Mouse (Mus musculus) ES-Bruce4 (cell line): Measurements from ENCODE around the gene Atxn7l1. TPM values are rescaled to one million over a fixed set of nuclear protein-coding genes. Genes with fewer than 3 reads are reported as not detected.

ENCODE experiments used
- H3K27ac ChIP-seq: 2 replicates; pipeline ENCODE4 v1.5.1; 2012; ENCODE audit warnings: low read length, inconsistent platforms; ENCODE audit not compliant: insufficient read depth
- H3K27me3 ChIP-seq: 2 replicates; pipeline ENCODE4 v1.6.1; 2012; ENCODE audit warnings: mild to moderate bottlenecking, low read length, inconsistent platforms; ENCODE audit not compliant: control insufficient read depth, poor library complexity, insufficient read depth, severe bottlenecking
- H3K36me3 ChIP-seq: 2 replicates; pipeline ENCODE4 v1.6.1; 2012; ENCODE audit warnings: inconsistent platforms, mild to moderate bottlenecking, low read length, moderate library complexity; ENCODE audit not compliant: control insufficient read depth, poor library complexity, insufficient read depth, severe bottlenecking
- H3K4me1 ChIP-seq: one replicate; pipeline ENCODE4 v1.8.1; 2011; ENCODE audit warnings: low read length; ENCODE audit not compliant: control insufficient read depth, insufficient read depth
- H3K4me3 ChIP-seq: 2 replicates; pipeline ENCODE4 v1.5.1; 2011; ENCODE audit warnings: low read depth, mild to moderate bottlenecking, low read length
- H3K9ac ChIP-seq: 2 replicates; pipeline ENCODE4 v1.6.1; 2012; ENCODE audit warnings: low read depth, mild to moderate bottlenecking, inconsistent platforms; ENCODE audit not compliant: poor library complexity, severe bottlenecking
- H3K9me3 ChIP-seq: replicated peaks from 2 replicates; pipeline ENCODE4 v1.6.1; 2012; ENCODE audit warnings: mild to moderate bottlenecking, low read length, inconsistent platforms; ENCODE audit not compliant: control insufficient read depth, poor library complexity, insufficient read depth, severe bottlenecking
- CTCF ChIP-seq: IDR thresholded peaks from one replicate; pipeline ENCODE4 v1.8.1; 2011; ENCODE audit warnings: low read depth, low read length
- EP300 ChIP-seq: IDR thresholded peaks from 2 replicates; pipeline ENCODE4 v1.6.1; 2011; ENCODE audit warnings: low read depth, low read length; ENCODE audit not compliant: insufficient read depth
- POLR2A ChIP-seq: IDR thresholded peaks from one replicate; pipeline ENCODE4 v1.8.1; 2011; ENCODE audit warnings: low read length; ENCODE audit not compliant: insufficient read depth
- polyA plus RNA-seq: library from polyadenylated mRNA; stranded (reverse); fragments of >200 nt; gene quantifications from 2 replicates; pipeline ENCODE4 v1.2.4, GENCODE M21; 2011; ENCODE audit warnings: low read depth; ENCODE audit not compliant: missing spikeins, insufficient read depth, insufficient read length

The Atxn7l1 gene
- polyA plus RNA-seq, 1 experiment: 16.1 TPM

- TF ChIP-seq EP300 (no peak), CTCF (no peak), POLR2A (no peak)
- Histone ChIP-seq H3K36me3 (no peaks in the 10 kb centered on the region), H3K4me1 (no peaks in the 10 kb centered on the region), H3K9ac (no peak overlapping the region), H3K4me3 (no peak overlapping the region), H3K27ac (no peak overlapping the region), H3K9me3 (no peaks in the 10 kb centered on the region), H3K27me3 (no peaks in the 10 kb centered on the region)
Observed at GRCm38 (mm10) chr12:33284344-33284936, 136.9 kb downstream of the Atxn7l1 start.

GRCm38 (mm10) chr12:33285354-33285753 is 137.9 kb downstream of the Atxn7l1 start:
- Histone ChIP-seq H3K36me3 (no peaks in the 10 kb centered on the region), H3K4me3 (no peak overlapping the region), H3K27ac (no peak overlapping the region), H3K9ac (no peak overlapping the region), H3K9me3 (no peaks in the 10 kb centered on the region), H3K4me1 (no peaks in the 10 kb centered on the region), H3K27me3 (no peaks in the 10 kb centered on the region)
- TF ChIP-seq EP300: no peak
- TF ChIP-seq POLR2A: no peak
- no peak for TF ChIP-seq CTCF

GRCm38 (mm10) chr12:33285933-33286649 is 138.6 kb downstream of the Atxn7l1 start:
- H3K36me3 ChIP-seq: no peaks in the 10 kb centered on the region
- no peaks in the 10 kb centered on the region for H3K27me3 ChIP-seq
- no peaks in the 10 kb centered on the region for H3K9me3 ChIP-seq
- H3K4me1 ChIP-seq: no peaks in the 10 kb centered on the region
- H3K27ac ChIP-seq: no peak overlapping the region
- no peak overlapping the region for H3K4me3 ChIP-seq
- no peak for TF ChIP-seq EP300
- no peak for TF ChIP-seq CTCF
- TF ChIP-seq POLR2A: no peak
- no peak overlapping the region for H3K9ac ChIP-seq

DNA sequence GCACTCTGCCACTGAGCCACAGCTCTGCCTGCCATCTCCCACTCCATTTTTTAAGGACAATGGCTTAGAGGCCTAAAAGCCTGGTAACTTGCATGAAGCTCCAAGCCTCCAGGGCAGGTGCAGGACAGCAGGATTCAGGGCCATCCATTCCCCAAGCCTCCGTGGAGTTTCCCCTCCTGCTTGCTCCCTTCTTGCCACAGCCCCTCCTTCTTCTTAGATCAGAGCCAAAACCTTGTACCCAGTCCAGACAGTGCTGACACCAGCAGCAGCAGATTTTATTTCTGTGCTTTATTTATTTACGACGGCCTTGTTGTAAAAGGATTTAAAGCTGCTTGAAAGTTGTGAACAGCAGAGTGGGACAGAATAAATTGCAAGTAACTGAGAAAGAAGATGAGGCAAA is 140.2 kb downstream of the Atxn7l1 start:
- no peak for TF ChIP-seq EP300
- no peak for TF ChIP-seq CTCF
- TF ChIP-seq POLR2A: no peak
- Histone ChIP-seq H3K9ac (no peak overlapping the region), H3K27ac (no peak overlapping the region), H3K4me3 (no peak overlapping the region), H3K27me3 (no peaks in the 10 kb centered on the region), H3K36me3 (no peaks in the 10 kb centered on the region), H3K9me3 (no peaks in the 10 kb centered on the region), H3K4me1 (no peaks in the 10 kb centered on the region)

DNA sequence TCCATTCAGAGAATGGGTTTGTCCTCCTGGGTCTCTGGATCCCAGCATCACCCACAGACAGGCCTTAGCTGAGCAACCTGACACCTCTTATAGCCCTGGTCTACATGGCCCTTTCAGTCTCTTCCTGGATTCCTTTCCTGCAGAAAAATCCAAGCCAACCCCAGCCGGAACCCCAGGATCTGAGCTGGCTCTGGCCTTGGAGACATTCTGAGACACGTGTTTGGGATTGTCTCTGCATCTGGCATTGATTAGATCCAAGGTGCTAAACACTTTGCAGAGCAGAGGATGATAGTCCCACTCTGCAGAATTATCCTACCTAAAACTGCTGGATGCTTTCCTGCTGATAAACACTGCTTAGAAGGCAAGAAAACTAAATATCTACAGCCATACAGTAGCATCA is 141.3 kb downstream of the Atxn7l1 start:
- H3K27ac ChIP-seq: no peak overlapping the region
- H3K36me3 ChIP-seq: no peaks in the 10 kb centered on the region
- no peaks in the 10 kb centered on the region for H3K4me1 ChIP-seq
- H3K4me3 ChIP-seq: no peak overlapping the region
- H3K27me3 ChIP-seq: no peaks in the 10 kb centered on the region
- no peaks in the 10 kb centered on the region for H3K9me3 ChIP-seq
- no peak overlapping the region for H3K9ac ChIP-seq
- TF ChIP-seq CTCF (no peak), EP300 (no peak), POLR2A (no peak)

- Histone ChIP-seq H3K9ac (no peak overlapping the region), H3K36me3 (no peaks in the 10 kb centered on the region), H3K4me1 (peaks cover 2% of the 10 kb centered on the region), H3K4me3 (no peak overlapping the region), H3K27me3 (no peaks in the 10 kb centered on the region), H3K9me3 (no peaks in the 10 kb centered on the region), H3K27ac (no peak overlapping the region)
- TF ChIP-seq CTCF (no peak), EP300 (no peak), POLR2A (no peak)
Observed at GRCm38 (mm10) chr12:33302070-33302469, 154.6 kb downstream of the Atxn7l1 start.
